Mouse (Mus musculus) embryo, embryonic 10 days (tissue): ENCODE data around the gene Hopx.

Experiments used
- DNase-seq: peaks from one replicate; pipeline ENCODE4 v3.0.0-alpha.2; 2015; ENCODE audit warnings: low spot score

Hopx gene

GRCm38 (mm10) chr5:77070987-77071386 lies 43.9 kb downstream of the Hopx start:
- no peak for DNase-seq

DNA sequence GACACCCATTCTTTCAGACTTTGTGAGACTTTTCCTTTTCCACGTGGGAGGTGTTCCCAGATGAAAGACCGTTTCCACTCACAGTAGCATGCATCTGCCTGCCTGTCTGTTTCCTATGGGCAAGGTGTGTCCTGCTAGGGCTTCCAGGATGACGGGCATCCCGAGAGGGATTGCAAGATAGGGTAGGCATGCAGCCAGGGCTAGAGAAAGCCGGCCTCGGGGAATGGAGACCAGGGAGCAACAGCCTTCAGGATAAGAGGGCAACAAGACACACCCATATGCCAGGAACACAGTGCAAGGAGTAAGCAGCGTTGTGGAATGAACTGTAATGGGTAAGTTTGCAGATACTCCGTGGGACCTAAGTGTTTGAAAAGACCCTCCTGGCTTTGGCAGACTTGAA lies 47.6 kb downstream of the Hopx start:
- no peak for DNase-seq

DNA sequence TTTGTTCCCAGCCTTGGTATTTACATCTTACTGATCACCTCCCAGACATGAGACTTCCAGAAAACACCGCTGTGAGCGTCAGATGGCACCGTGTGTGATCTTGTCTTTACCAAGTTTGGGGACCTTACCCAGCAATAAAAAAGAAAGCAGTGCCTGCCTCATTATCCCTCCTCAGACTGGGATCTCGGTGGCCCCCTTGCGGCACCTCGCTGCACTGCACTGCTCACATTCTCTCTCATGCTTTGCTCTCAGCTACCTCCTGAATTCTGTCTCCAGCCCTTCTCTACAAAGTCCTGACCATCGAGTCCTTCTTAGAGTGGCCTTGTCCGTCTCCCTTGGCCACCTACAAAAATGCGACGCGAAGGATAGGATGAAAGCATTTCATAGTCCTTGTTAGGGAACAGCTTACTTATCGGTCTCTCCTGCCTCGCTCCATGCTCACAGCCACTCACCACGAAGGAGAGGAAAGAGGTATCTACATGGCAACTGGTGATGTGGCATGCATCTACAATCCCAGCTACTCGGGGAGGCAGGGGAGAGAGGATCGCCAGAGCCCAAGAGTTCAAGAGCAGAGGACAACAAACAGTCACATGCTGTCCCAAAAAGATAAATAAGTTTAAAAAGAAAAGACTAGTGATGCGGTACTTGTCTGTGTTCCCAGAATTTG lies 53.4 kb downstream of the Hopx start:
- peak; percentile 75 for DNase-seq

- DNase-seq = no peak
Measured at GRCm38 (mm10) chr5:77060363-77060762, 54.6 kb downstream of the Hopx start.

DNA sequence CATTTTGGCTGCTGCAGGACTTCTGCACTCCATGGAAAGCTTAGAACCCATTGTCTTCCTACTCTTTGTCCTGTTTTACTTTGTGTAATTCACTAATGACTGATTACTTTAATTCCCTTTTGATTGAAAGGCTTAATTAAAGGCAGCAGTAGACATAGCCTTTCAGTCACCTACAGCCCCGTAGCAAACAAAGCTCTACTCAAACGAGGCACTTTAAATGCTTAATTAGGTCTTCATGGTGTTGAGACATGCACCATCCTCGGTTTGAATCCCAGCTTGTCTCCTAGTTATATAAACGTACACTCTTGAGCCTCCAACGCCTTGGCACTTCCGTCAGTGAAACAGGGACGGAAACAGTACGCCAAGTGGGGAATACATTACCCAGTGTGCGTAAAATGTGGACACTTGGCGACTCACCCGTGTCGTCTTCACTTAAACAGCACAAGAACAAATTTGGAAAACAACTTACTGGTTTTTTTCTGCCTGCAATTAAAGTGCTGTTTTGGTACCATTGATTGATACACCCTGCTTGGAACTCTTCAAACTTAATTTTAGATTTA lies 58.0 kb downstream of the Hopx start:
- DNase-seq = no peak

- no peak for DNase-seq
Measured at GRCm38 (mm10) chr5:77052616-77053015, 62.3 kb downstream of the Hopx start.

DNA sequence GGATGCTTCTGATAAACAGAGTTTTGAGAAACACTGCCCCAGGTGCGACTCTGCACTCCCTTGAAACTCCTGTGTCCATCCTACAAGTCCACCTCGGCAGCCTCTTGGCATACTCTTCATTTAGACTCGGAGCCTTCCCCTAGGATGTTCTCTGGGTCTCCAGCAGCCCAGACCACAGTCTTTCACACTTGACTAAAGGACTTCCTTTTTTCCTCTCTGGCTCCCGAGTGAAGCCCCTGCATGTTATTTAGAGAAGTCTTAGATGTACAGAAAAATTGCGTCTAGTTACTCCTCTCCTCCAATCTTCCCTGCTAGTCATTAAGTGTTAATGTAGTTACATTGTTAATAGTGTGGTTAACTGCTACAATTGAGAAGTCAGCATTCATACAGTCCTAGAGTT lies 70.6 kb downstream of the Hopx start:
- DNase-seq = no peak

DNA sequence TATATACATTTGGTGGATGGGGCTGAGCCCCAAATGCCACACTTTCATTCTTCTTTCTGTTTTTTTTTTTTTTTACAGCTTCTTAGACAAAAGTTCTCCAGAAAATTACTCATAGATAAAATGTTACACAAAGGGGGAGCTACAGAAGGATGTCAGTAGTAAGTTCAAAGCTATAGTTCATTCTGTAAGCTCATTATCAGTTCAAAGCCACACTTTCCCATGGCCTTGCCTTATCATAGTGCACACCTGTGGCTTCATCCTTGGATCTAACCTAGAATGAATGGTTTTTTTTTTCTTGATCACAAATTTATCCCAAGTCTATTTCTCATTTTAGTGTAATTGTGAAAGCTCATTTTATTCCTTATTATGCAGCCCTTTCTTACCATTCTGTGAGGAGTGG lies 75.5 kb downstream of the Hopx start:
- no peak for DNase-seq

- no peak for DNase-seq
Measured at GRCm38 (mm10) chr5:77038451-77038850, 76.5 kb downstream of the Hopx start.
